Mouse (Mus musculus): ENCODE measurements around the gene Lrfn3. TPM values are rescaled to one million over a fixed set of nuclear protein-coding genes. Genes with fewer than 3 reads are reported as not detected.
A peak's percentile ranks its signal among the peaks of the same experiment; 100 is the strongest.

Lrfn3 gene
- total and polyA plus RNA-seq, 3 experiments, result 0.08 TPM; not detected in 2

GRCm38 (mm10) chr7:30313666-30314320 is 48.8 kb downstream of the Lrfn3 start:
- Histone ChIP-seq H3K9me3 (replicated peaks; ENCODE audit: low read length) (no peaks in the 10 kb centered on the region), H3K4me3 (replicated peaks in 1 of 3; ENCODE audit: low read depth in 2 of 3, low read length in 2 of 3, poor library complexity in 1 of 3) (no peak overlapping the region), H3K27ac (ENCODE audit: insufficient read depth, low read depth) (no peak overlapping the region), H3K79me2 (replicated peaks; ENCODE audit: control insufficient read depth, extremely low read depth, insufficient read depth, poor library complexity, severe bottlenecking) (peaks cover 6% of the 10 kb centered on the region), H3K4me2 (ENCODE audit: insufficient read depth, low read depth, poor library complexity, severe bottlenecking) (no peak overlapping the region), H3K36me3 (replicated peaks in 1 of 2; ENCODE audit: control insufficient read depth in 1 of 2, insufficient read depth in 1 of 2, low read length in 1 of 2) (peaks cover 20 to 81% of the 10 kb centered on the region in 2 experiments), H3K4me1 (ENCODE audit: control insufficient read depth in 1 of 2, insufficient read depth in 2 of 2) (peaks cover 7 to 13% of the 10 kb centered on the region in 2 experiments), H3K27me3 (replicated peaks) (no peaks in the 10 kb centered on the region), H3K9ac (ENCODE audit: insufficient read depth, low read depth) (no peak overlapping the region)
- in situ Hi-C loops (cut with MboI; ENCODE audit: low pct_ligation_motif_present, low pct_unique_long_range_greater_than_20kb, low sequenced_read_pairs) (no loop called here), dilution Hi-C loops (cut with MboI; ENCODE audit: extremely low pct_ligation_motif_present, extremely low pct_unique_long_range_greater_than_20kb, low sequenced_read_pairs) (no loop called here)
- no peak for TF ChIP-seq TCF12 (IDR thresholded peaks at IDR 0.05; ENCODE audit: low read depth, low read length)
- no peak for TF ChIP-seq USF2 (conservative IDR thresholded peaks at IDR 0.05; ENCODE audit: low read depth, low read length)
- no peak for TF ChIP-seq ETS1 (conservative IDR thresholded peaks at IDR 0.05; ENCODE audit: low read depth, low read length)
- no peak for TF ChIP-seq ZKSCAN1 (IDR thresholded peaks at IDR 0.05; ENCODE audit: borderline replicate concordance, low read depth, low read length)
- TF ChIP-seq USF1 (IDR thresholded peaks at IDR 0.05; ENCODE audit: low read depth, low read length), result no peak
- TF ChIP-seq CTCF (conservative IDR thresholded peaks at IDR 0.05 in 1 of 2, IDR thresholded peaks at IDR 0.05 in 1 of 2; ENCODE audit: low read depth in 2 of 2, low read length in 2 of 2), result no peak
- no peak for TF ChIP-seq NELFE (IDR thresholded peaks at IDR 0.05; ENCODE audit: low read depth, low read length)
- no peak for DNase-seq (ENCODE audit: extremely low read depth)

DNA sequence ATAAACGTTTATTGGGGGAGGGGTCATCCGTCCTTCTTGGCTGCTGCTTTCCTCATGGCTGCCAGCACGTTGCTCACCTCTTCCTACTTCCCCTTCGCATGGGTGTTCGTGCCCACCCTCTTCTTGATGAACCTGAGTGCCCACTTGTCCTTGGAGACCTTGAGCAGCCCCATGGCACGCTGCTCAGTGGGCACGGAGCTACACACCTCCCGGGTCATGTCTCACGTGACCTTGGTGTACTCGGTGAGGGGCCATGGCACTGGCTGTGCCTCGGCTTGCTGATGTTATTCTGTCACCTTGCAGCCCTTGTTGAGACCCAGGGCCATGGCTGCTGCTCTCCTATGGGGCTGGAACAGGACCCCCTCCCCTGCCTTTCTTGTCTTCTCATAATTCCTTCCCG is 52.4 kb downstream of the Lrfn3 start:
- Histone ChIP-seq H3K27me3 (replicated peaks) (peaks cover 5% of the 10 kb centered on the region), H3K36me3 (replicated peaks in 1 of 2; ENCODE audit: control insufficient read depth in 1 of 2, insufficient read depth in 1 of 2, low read length in 1 of 2) (peaks cover 15 to 50% of the 10 kb centered on the region in 2 experiments), H3K4me2 (ENCODE audit: insufficient read depth, low read depth, poor library complexity, severe bottlenecking) (no peak overlapping the region), H3K4me1 (ENCODE audit: control insufficient read depth in 1 of 2, insufficient read depth in 2 of 2) (peaks cover 11 to 29% of the 10 kb centered on the region in 2 experiments), H3K79me2 (replicated peaks; ENCODE audit: control insufficient read depth, extremely low read depth, insufficient read depth, poor library complexity, severe bottlenecking) (peaks cover 6% of the 10 kb centered on the region), H3K9me3 (replicated peaks; ENCODE audit: low read length) (no peaks in the 10 kb centered on the region), H3K27ac (ENCODE audit: insufficient read depth, low read depth) (no peak overlapping the region), H3K4me3 (replicated peaks in 1 of 3; ENCODE audit: low read depth in 2 of 3, low read length in 2 of 3, poor library complexity in 1 of 3) (no peak overlapping the region), H3K9ac (ENCODE audit: insufficient read depth, low read depth) (no peak overlapping the region)
- TF ChIP-seq EP300 (IDR thresholded peaks at IDR 0.05; ENCODE audit: low read length) (no peak), TBP (conservative IDR thresholded peaks at IDR 0.05; ENCODE audit: low read depth, low read length) (no peak), MAX (IDR thresholded peaks at IDR 0.05; ENCODE audit: low read length) (no peak), CTCF (conservative IDR thresholded peaks at IDR 0.05 in 1 of 2, IDR thresholded peaks at IDR 0.05 in 1 of 2; ENCODE audit: low read depth in 2 of 2, low read length in 2 of 2) (no peak), RAD21 (IDR thresholded peaks at IDR 0.05; ENCODE audit: low read depth, low read length) (no peak)
- dilution Hi-C loops (cut with MboI; ENCODE audit: extremely low pct_ligation_motif_present, extremely low pct_unique_long_range_greater_than_20kb, low sequenced_read_pairs), result no loop called here
- DNase-seq (ENCODE audit: extremely low read depth), result no peak
- in situ Hi-C loops (cut with MboI; ENCODE audit: low pct_ligation_motif_present, low pct_unique_long_range_greater_than_20kb, low sequenced_read_pairs), result no loop called here

DNA sequence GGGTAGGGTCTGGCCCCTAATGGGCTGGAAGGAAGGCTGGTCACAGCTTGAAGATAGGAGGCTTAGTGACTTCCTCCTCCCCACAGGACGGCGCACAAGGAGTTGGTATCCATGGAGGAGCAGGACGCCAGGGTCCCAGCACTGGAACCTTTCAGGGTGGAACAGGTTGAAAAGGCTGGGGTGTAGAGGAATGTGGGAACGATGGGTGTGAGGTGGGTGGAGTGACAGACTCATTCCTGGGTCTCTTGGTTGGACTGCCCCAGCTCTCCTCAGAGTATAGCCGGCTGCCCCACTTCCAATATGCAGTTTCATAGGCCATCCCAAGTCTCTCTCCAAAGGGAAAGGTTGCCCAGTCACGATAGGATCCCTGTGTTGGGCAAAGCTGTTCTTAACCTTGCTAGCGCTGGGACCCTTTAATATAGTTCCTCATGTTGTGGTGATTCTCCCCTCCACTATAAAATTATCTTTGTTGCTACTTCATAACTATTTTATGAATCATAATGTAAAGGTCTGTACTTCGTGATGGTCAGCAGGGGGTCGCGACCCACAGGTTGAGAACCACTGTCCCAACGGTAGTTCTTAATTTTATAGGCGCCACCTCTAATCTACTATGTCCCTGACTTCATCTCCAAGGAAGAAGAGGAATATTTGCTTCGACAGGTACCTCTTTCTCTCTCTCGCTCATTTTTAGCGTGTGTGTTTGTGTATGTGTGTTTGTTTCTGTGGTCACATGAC is 53.0 kb downstream of the Lrfn3 start:
- Histone ChIP-seq H3K4me3 (replicated peaks in 1 of 3; ENCODE audit: low read depth in 2 of 3, low read length in 2 of 3, poor library complexity in 1 of 3) (peak overlapping the region; percentile 75 to 96 (median 85)), H3K9ac (ENCODE audit: insufficient read depth, low read depth) (peak overlapping the region; percentile 66), H3K27me3 (replicated peaks) (peaks cover 5% of the 10 kb centered on the region), H3K36me3 (replicated peaks in 1 of 2; ENCODE audit: control insufficient read depth in 1 of 2, insufficient read depth in 1 of 2, low read length in 1 of 2) (peaks cover 15 to 46% of the 10 kb centered on the region in 2 experiments), H3K4me2 (ENCODE audit: insufficient read depth, low read depth, poor library complexity, severe bottlenecking) (peak overlapping the region; percentile 76), H3K79me2 (replicated peaks; ENCODE audit: control insufficient read depth, extremely low read depth, insufficient read depth, poor library complexity, severe bottlenecking) (peaks cover 6% of the 10 kb centered on the region), H3K9me3 (replicated peaks; ENCODE audit: low read length) (no peaks in the 10 kb centered on the region), H3K27ac (ENCODE audit: insufficient read depth, low read depth) (no peak overlapping the region), H3K4me1 (ENCODE audit: control insufficient read depth in 1 of 2, insufficient read depth in 2 of 2) (peaks cover 11 to 29% of the 10 kb centered on the region in 2 experiments)
- dilution Hi-C loops (cut with MboI; ENCODE audit: extremely low pct_ligation_motif_present, extremely low pct_unique_long_range_greater_than_20kb, low sequenced_read_pairs), result no loop called here
- in situ Hi-C loops (cut with MboI; ENCODE audit: low pct_ligation_motif_present, low pct_unique_long_range_greater_than_20kb, low sequenced_read_pairs), result no loop called here
- TF ChIP-seq PAX5 (IDR thresholded peaks at IDR 0.05; ENCODE audit: low read length), result no peak
- TF ChIP-seq MAFK (IDR thresholded peaks at IDR 0.05; ENCODE audit: insufficient replicate concordance, low read length), result no peak
- TF ChIP-seq GABPA (IDR thresholded peaks at IDR 0.05; ENCODE audit: insufficient replicate concordance, low read depth, low read length), result no peak
- TF ChIP-seq KAT2A (IDR thresholded peaks at IDR 0.05; ENCODE audit: insufficient replicate concordance, low read length), result no peak
- no peak for TF ChIP-seq POLR2AphosphoS2 (IDR thresholded peaks at IDR 0.05; ENCODE audit: low read depth, low read length)
- TF ChIP-seq HCFC1 (IDR thresholded peaks at IDR 0.05; ENCODE audit: low read depth, low read length), result no peak
- TF ChIP-seq ZNF384 (IDR thresholded peaks at IDR 0.05; ENCODE audit: low read depth, low read length), result no peak
- no peak for TF ChIP-seq BHLHE40 (IDR thresholded peaks at IDR 0.05; ENCODE audit: low read depth, low read length)
- no peak for TF ChIP-seq ETS1 (conservative IDR thresholded peaks at IDR 0.05; ENCODE audit: low read depth, low read length)
- no peak for TF ChIP-seq IRF4 (IDR thresholded peaks at IDR 0.05; ENCODE audit: low read depth, low read length)
- no peak for TF ChIP-seq POLR2A (IDR thresholded peaks at IDR 0.05; ENCODE audit: low read depth, low read length)
- TF ChIP-seq JUND (conservative IDR thresholded peaks at IDR 0.05; ENCODE audit: low read depth, low read length), result no peak
- TF ChIP-seq CHD1 (IDR thresholded peaks at IDR 0.05; ENCODE audit: low read depth, low read length), result no peak
- no peak for DNase-seq (ENCODE audit: extremely low read depth)

All from CH12.LX (cell line).